Mouse (Mus musculus): ENCODE measurements around the gene Tmcc3. TPM values are rescaled to one million over a fixed set of nuclear protein-coding genes. Genes with fewer than 3 reads are reported as not detected.

Gene Tmcc3
- total and polyA plus RNA-seq, 3 experiments = 11.3 to 30.1 (median 23.1) TPM

GRCm38 (mm10) chr10:94432933-94433332, 121.2 kb downstream of the Tmcc3 start:
- no peak overlapping the region for H3K4me3 ChIP-seq (replicated peaks in 1 of 3; ENCODE audit: low read depth in 2 of 3, low read length in 2 of 3, poor library complexity in 1 of 3)
- H3K4me1 ChIP-seq (ENCODE audit: control insufficient read depth in 1 of 2, insufficient read depth in 2 of 2) = peaks cover 8 to 43% of the 10 kb centered on the region in 2 experiments
- no peak for DNase-seq (ENCODE audit: extremely low read depth)
- TF ChIP-seq CTCF (conservative IDR thresholded peaks at IDR 0.05 in 1 of 2, IDR thresholded peaks at IDR 0.05 in 1 of 2; ENCODE audit: low read depth in 2 of 2, low read length in 2 of 2) (no peak), MAZ (IDR thresholded peaks at IDR 0.05; ENCODE audit: low read depth, low read length) (no peak), HCFC1 (IDR thresholded peaks at IDR 0.05; ENCODE audit: low read depth, low read length) (no peak), RCOR1 (conservative IDR thresholded peaks at IDR 0.05; ENCODE audit: low read depth, low read length) (no peak), EP300 (IDR thresholded peaks at IDR 0.05; ENCODE audit: low read length) (no peak), UBTF (IDR thresholded peaks at IDR 0.05; ENCODE audit: low read depth, low read length) (no peak), CHD2 (IDR thresholded peaks at IDR 0.05; ENCODE audit: low read length) (no peak), ELF1 (IDR thresholded peaks at IDR 0.05; ENCODE audit: low read depth, low read length) (no peak), RAD21 (IDR thresholded peaks at IDR 0.05; ENCODE audit: low read depth, low read length) (no peak), ZC3H11A (IDR thresholded peaks at IDR 0.05; ENCODE audit: low read depth, low read length) (no peak), TCF12 (IDR thresholded peaks at IDR 0.05; ENCODE audit: low read depth, low read length) (no peak), KAT2A (IDR thresholded peaks at IDR 0.05; ENCODE audit: insufficient replicate concordance, low read length) (no peak), USF1 (IDR thresholded peaks at IDR 0.05; ENCODE audit: low read depth, low read length) (no peak), MXI1 (IDR thresholded peaks at IDR 0.05; ENCODE audit: low read depth, low read length) (no peak), MAX (IDR thresholded peaks at IDR 0.05; ENCODE audit: low read length) (no peak), BHLHE40 (IDR thresholded peaks at IDR 0.05; ENCODE audit: low read depth, low read length) (no peak), MEF2A (IDR thresholded peaks at IDR 0.05; ENCODE audit: borderline replicate concordance, low read depth, low read length) (no peak)
- H3K4me2 ChIP-seq (ENCODE audit: insufficient read depth, low read depth, poor library complexity, severe bottlenecking) = no peak overlapping the region
- no peaks in the 10 kb centered on the region for H3K27me3 ChIP-seq (replicated peaks)
- dilution Hi-C loops (cut with MboI; ENCODE audit: extremely low pct_ligation_motif_present, extremely low pct_unique_long_range_greater_than_20kb, low sequenced_read_pairs) = no loop called here
- no peaks in the 10 kb centered on the region; the same call in none of the 2 replicates for H3K79me2 ChIP-seq (replicated peaks; ENCODE audit: control insufficient read depth, extremely low read depth, insufficient read depth, poor library complexity, severe bottlenecking)
- H3K36me3 ChIP-seq (replicated peaks in 1 of 2; ENCODE audit: control insufficient read depth in 1 of 2, insufficient read depth in 1 of 2, low read length in 1 of 2) = peaks cover 66 to 86% of the 10 kb centered on the region in 2 experiments
- H3K27ac ChIP-seq (ENCODE audit: insufficient read depth, low read depth) = no peak overlapping the region
- in situ Hi-C loops (cut with MboI; ENCODE audit: low pct_ligation_motif_present, low pct_unique_long_range_greater_than_20kb, low sequenced_read_pairs) = no loop called here
- H3K9ac ChIP-seq (ENCODE audit: insufficient read depth, low read depth) = no peak overlapping the region
- peaks cover 2% of the 10 kb centered on the region for H3K9me3 ChIP-seq (replicated peaks; ENCODE audit: low read length)

GRCm38 (mm10) chr10:94433901-94434300, 122.2 kb downstream of the Tmcc3 start:
- no peak overlapping the region for H3K4me3 ChIP-seq (replicated peaks in 1 of 3; ENCODE audit: low read depth in 2 of 3, low read length in 2 of 3, poor library complexity in 1 of 3)
- H3K4me1 ChIP-seq (ENCODE audit: control insufficient read depth in 1 of 2, insufficient read depth in 2 of 2) = peaks cover 8 to 43% of the 10 kb centered on the region in 2 experiments
- TF ChIP-seq HCFC1 (IDR thresholded peaks at IDR 0.05; ENCODE audit: low read depth, low read length) = no peak
- TF ChIP-seq E2F4 (IDR thresholded peaks at IDR 0.05; ENCODE audit: insufficient replicate concordance, low read depth, low read length) = no peak
- no peak for TF ChIP-seq JUN (IDR thresholded peaks at IDR 0.05; ENCODE audit: insufficient read depth, low read depth, low read length)
- no peak for TF ChIP-seq IRF4 (IDR thresholded peaks at IDR 0.05; ENCODE audit: low read depth, low read length)
- no peak for TF ChIP-seq POLR2AphosphoS2 (IDR thresholded peaks at IDR 0.05; ENCODE audit: low read depth, low read length)
- TF ChIP-seq JUND (conservative IDR thresholded peaks at IDR 0.05; ENCODE audit: low read depth, low read length) = no peak
- TF ChIP-seq ZC3H11A (IDR thresholded peaks at IDR 0.05; ENCODE audit: low read depth, low read length) = no peak
- TF ChIP-seq ZMIZ1 (IDR thresholded peaks at IDR 0.05; ENCODE audit: low read depth, low read length) = no peak
- no peak for TF ChIP-seq GABPA (IDR thresholded peaks at IDR 0.05; ENCODE audit: insufficient replicate concordance, low read depth, low read length)
- no peak for TF ChIP-seq NRF1 (IDR thresholded peaks at IDR 0.05; ENCODE audit: low read depth, low read length)
- no peak for TF ChIP-seq MXI1 (IDR thresholded peaks at IDR 0.05; ENCODE audit: low read depth, low read length)
- no peak for TF ChIP-seq NELFE (IDR thresholded peaks at IDR 0.05; ENCODE audit: low read depth, low read length)
- TF ChIP-seq TCF12 (IDR thresholded peaks at IDR 0.05; ENCODE audit: low read depth, low read length) = no peak
- no peak for DNase-seq (ENCODE audit: extremely low read depth)
- H3K27ac ChIP-seq (ENCODE audit: insufficient read depth, low read depth) = no peak overlapping the region
- H3K9me3 ChIP-seq (replicated peaks; ENCODE audit: low read length) = peaks cover 2% of the 10 kb centered on the region
- dilution Hi-C loops (cut with MboI; ENCODE audit: extremely low pct_ligation_motif_present, extremely low pct_unique_long_range_greater_than_20kb, low sequenced_read_pairs) (no loop called here), in situ Hi-C loops (cut with MboI; ENCODE audit: low pct_ligation_motif_present, low pct_unique_long_range_greater_than_20kb, low sequenced_read_pairs) (no loop called here)
- no peak overlapping the region for H3K9ac ChIP-seq (ENCODE audit: insufficient read depth, low read depth)
- no peaks in the 10 kb centered on the region for H3K27me3 ChIP-seq (replicated peaks)
- H3K4me2 ChIP-seq (ENCODE audit: insufficient read depth, low read depth, poor library complexity, severe bottlenecking) = no peak overlapping the region
- peaks cover 75 to 91% of the 10 kb centered on the region in 2 experiments for H3K36me3 ChIP-seq (replicated peaks in 1 of 2; ENCODE audit: control insufficient read depth in 1 of 2, insufficient read depth in 1 of 2, low read length in 1 of 2)
- no peaks in the 10 kb centered on the region; the same call in none of the 2 replicates for H3K79me2 ChIP-seq (replicated peaks; ENCODE audit: control insufficient read depth, extremely low read depth, insufficient read depth, poor library complexity, severe bottlenecking)
